Mouse (Mus musculus) brain, embryonic 14.5 days (tissue): ENCODE results near the gene Slc10a4. TPM values are rescaled to one million over a fixed set of nuclear protein-coding genes. Genes with fewer than 3 reads are reported as not detected.

Source experiments
- DNase-seq: peaks from one replicate; pipeline ENCODE4 v3.0.0-alpha.2; 2011; ENCODE audit warnings: low read depth
- CTCF ChIP-seq: fragments of 200-500 bp; IDR thresholded peaks from 2 replicates; pipeline ENCODE4 v1.5.1; 2012; ENCODE audit warnings: inconsistent platforms, mild to moderate bottlenecking, moderate library complexity, borderline replicate concordance; ENCODE audit not compliant: insufficient read depth, insufficient read length; ENCODE audit errors: extremely low read depth
- POLR2A ChIP-seq: fragments of 200-500 bp; IDR thresholded peaks from 2 replicates; pipeline ENCODE4 v1.6.1; 2012; ENCODE audit warnings: mild to moderate bottlenecking, inconsistent platforms, borderline replicate concordance; ENCODE audit not compliant: poor library complexity, insufficient read depth, insufficient read length, severe bottlenecking; ENCODE audit errors: extremely low read depth
- polyA plus RNA-seq: library from polyadenylated mRNA; depleted of rRNA; stranded (reverse); fragments of >200 nt; gene quantifications from 2 replicates; pipeline ENCODE4 v1.2.3, GENCODE M21; 2012; rRNA removed

The Slc10a4 gene
- polyA plus RNA-seq = 20.7 and 23.6 TPM in 2 replicates

DNA sequence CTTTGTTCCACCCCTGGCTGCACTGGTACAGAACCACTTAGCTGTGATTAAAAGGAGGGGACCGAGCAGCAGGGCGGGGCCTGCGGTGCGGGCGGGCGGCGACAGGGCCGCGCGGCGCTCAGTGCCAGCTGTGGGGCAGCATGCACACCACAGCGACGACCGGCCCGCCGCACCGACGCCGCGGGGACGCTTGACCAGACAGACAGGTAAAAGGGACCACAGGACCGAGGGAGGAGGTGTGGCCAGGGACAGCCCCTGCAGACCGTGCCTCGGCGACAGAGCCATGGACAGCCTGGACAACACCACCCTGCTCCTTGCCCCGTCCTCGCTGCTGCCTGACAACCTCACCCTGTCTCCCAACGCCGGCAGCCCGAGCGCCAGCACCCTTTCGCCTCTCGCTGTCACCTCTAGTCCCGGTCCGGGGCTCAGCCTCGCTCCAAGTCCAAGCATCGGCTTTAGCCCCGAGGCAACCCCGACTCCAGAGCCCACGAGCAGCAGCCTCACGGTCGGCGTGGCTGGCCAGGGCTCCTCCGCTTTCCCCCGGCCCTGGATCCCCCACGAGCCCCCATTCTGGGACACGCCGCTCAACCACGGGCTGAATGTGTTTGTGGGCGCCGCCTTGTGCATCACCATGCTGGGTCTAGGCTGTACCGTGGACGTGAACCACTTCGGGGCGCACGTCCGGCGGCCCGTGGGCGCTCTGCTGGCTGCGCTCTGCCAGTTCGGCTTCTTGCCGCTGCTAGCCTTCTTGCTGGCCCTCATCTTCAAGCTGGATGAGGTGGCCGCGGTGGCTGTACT is at the start of gene Slc10a4:
Gene Slc10a4 (plus strand): TSS at position 100 of the 798 bp plus-strand sequence.
- peak; percentile 69 for DNase-seq
- TF ChIP-seq POLR2A (no peak), CTCF (no peak)

DNA sequence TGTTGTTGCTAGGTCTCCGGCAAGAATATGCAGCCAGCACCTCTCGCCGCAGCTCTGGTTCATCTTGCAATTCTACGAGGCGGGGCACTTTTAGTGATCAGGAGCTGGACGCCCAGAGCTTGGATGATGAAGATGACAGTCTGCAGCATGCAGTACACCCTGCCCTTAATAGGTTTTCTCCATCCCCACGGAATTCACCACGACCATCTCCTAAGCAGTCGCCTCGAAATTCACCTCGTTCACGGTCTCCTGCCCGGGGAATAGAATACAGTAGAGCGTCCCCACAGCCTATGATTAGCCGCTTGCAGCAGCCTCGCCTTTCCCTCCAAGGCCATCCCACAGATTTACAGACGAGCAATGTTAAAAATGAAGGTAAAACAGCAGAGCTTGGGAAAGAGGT is 49.4 kb upstream of the Slc10a4 start:
- TF ChIP-seq POLR2A = no peak

DNA sequence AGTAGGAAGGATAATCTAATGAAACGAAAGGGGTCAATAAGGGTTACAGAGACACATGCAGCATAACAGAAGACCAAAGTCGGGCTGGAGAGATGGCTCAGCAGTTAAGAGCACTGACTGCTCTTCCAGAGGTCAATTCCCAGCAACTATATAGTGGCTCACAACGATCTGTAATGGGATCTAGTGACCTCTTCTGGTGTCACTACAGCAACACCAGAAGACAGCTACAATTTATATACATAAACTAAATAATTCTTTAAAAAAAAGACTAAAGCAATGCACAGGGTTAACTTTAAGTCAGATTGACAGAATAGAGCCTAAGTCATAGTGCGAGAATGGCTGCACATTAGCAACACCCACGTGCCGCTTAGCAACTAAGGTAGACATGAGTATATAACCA is 46.6 kb upstream of the Slc10a4 start:
- no peak for DNase-seq
- no peak for TF ChIP-seq CTCF
- no peak for TF ChIP-seq POLR2A

More for the DNA sequence above, 49.4 kb upstream of the Slc10a4 start:
- no peak for DNase-seq

DNA sequence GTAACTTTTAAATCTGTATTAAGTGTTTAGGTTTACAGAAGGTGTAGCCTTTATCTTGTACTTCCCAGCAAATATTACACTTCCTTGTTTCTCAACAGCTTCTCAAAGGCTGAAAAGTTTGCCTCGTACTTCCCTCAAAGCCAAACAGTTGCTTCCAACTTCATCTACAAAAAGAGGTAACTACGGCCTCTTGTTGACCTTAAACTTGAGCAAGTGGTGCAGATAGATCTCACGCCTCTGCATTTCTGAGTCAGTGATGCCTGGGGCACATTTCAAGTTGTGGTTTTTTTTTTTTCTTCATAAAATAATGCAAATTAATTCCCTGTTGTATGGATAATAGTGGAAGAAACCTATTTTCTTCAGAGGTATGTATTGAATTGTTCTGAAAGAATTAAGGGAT is 41.0 kb upstream of the Slc10a4 start:
- DNase-seq = no peak
- TF ChIP-seq CTCF = no peak
- TF ChIP-seq POLR2A = no peak

DNA sequence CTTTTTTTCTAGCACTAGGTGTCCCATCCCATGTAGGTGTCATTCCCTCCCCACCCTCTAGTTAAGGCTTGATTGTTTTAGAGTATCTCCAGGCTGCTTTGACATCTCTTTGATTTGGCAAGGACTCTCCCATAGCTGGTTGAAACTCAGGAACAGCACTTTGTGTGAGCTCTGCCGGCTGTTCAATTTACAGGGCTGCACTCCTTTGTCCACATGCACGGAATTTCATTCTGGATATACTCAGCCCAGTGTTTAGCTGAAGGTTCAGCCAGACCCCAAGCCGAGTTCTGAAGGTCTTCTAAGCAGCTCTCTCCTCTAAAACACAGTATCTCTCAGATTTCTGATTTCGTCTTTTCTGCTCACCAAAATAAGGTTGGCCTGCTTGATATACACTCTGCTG is 34.2 kb upstream of the Slc10a4 start:
- no peak for DNase-seq
- TF ChIP-seq CTCF (no peak), POLR2A (no peak)

DNA sequence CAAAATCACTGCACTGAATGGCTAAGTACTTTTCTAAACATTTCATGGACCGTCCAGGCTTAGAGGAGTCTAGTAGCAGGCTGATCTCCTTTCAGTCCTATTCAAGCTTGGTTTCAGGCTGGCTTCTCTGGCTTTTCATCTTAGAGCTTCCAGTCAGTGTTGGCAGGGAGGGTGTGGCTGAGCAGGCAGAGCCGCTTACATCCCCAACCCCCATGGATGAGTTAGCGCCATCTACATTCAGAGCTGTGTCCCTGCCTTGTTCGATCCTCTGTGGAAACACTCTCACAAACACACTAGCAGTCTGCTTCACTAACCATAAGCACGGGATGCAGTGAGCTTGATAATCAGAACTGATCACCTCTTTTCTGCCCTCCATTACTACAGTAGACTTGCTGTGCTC is 33.7 kb upstream of the Slc10a4 start:
- DNase-seq = peak; percentile 58
- TF ChIP-seq CTCF = no peak; the same call in 1 of the 2 replicates

DNA sequence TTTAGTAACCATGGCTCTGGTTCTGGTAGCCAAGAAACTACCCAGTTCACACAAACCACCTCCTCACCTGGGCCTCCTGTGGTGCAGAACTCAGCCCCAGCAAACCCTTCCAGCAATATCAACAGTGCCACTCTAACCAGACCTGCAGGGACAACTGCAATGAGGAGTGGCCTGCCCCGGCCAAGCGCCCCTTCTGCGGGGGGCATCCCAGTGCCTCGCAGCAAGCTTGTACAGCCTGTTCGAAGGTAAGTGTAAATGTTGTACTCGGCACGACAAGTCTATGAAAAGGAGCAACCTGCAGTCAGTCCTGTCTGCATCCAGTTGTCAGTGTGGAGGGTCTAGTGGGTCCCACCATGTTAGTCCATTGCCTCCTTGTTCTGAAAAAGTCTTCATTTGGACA is 32.1 kb upstream of the Slc10a4 start, which contains the start of gene Gm10135:
Gene Gm10135 (minus strand): TSS at position 101 of the 400 bp plus-strand sequence.
- no peak for DNase-seq
- TF ChIP-seq CTCF (no peak), POLR2A (no peak)

DNA sequence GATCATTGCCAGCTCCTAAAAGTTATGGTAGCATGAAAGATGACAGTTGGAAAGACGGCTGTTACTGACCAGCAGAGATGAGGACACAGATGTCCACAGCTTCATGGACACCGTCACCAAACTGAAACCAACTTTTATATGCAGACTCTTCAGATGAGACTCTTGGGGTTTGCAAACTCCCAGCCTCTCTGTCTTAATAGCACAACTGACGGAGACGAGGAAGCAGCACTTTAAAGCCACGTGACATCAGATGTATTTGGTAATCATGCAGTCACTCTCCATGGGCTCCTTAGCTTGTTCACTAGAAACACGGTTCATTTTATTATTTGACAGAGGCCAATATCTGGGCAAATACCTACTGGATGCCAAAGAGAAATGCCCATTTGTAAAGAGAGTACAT is 30.7 kb upstream of the Slc10a4 start:
- TF ChIP-seq CTCF (no peak), POLR2A (no peak)
- DNase-seq = no peak

DNA sequence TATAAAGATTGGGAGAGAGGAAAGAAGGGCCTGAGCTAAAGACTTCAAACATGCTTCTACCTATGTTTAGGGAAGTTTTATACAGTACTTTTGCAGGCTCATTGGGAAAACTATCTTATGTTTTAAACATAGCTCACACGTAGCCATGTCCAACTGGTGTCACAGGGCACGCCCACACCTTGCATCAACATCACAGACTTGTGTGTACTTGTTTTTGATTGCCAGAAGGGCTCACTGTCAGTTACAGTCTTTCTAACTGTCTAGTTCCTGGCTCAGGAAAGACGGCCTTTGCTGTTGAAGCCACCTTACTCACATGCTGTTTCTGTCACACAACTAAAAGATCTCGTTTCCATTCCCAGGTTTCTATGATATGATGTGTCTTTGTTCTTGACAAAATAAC is 30.1 kb upstream of the Slc10a4 start:
- TF ChIP-seq POLR2A = no peak
- DNase-seq = no peak

DNA sequence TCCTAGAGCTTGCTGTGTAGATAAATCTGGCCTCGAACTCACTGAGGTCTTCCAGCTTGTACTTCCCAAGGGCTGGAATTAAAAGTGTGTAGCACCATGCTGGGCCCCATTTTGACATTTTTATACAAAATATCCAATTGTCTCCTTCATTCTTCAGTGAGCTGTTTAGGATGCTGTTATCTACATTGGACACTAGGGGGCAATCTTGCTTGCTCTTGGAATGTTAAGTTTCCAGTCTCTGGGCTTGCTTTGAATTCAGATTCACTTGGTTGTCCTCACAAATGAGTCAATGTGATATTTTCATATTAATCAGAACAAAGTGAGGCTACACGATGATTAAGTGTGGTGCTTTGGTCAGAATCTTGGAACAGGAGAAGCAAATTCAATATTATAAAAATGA is 22.6 kb upstream of the Slc10a4 start:
- peak; percentile 84 for DNase-seq
- TF ChIP-seq POLR2A = no peak
- peak; percentile 61; the same call in 1 of the 2 replicates for TF ChIP-seq CTCF

DNA sequence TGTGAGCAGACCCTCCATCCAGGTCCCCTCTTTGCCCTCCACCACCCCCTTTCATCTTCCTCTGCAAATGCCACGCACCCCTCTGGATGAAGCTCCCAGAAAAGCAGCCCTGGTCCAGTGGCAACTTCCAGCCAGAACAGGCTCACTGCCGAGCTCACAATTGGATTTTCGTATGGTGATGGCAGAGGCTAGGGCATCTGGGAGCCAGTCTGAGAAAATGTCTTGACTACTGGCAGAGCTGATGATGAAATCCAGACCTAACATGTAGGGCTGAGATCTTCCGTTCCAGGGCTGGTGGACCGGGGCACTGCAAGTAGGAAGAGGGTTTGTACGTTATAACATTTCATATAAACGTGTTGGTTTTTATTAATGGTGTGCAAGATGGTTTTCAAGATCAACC is 18.9 kb upstream of the Slc10a4 start:
- TF ChIP-seq POLR2A (no peak), CTCF (no peak)
- no peak for DNase-seq

DNA sequence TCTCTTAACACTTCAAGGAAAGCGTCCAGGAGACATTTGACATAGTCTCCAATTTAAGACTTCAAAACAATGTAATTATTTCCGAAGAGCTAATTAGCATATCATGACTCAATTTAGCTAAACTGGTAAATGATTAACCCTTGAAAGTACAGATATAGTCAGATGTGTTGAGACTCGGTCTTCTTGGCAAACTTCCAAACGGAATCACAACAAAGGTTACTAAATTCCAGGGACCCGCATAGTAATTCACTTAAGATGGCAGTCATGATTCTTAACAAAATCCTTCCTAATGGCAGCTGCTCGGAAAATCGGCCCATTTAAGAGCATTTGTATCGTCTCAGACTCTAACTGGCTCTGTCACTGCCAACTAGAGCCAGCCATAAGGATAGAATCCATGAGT is 16.9 kb upstream of the Slc10a4 start:
- TF ChIP-seq POLR2A = no peak
- no peak for TF ChIP-seq CTCF
- peak; percentile 48 for DNase-seq
